In genomic region chr15:100665411-100666218, GRCm38 (mm10) we compare ENCODE assay signal across 14 mouse cellular contexts. TPM values are rescaled to one million over a fixed set of nuclear protein-coding genes. Genes with fewer than 3 reads are reported as not detected.
DNase-seq lines count a peak whose midpoint lies in the region; ATAC-seq and TF ChIP-seq lines count a peak whose summit lies in the region.
"Had no signal": no experiment of that assay in that cellular context is flagged by ENCODE, and none has a peak within 500 bp of the region (broad histone marks: within the 10 kb centered on the region; RNA-seq: fewer than 3 reads in every experiment).

No protein-coding gene starts in this region.

- H3K27ac ChIP-seq in forebrain, postnatal 0 days (ENCODE audit: low read depth, low read length): no peak overlapping the region
- H3K27ac ChIP-seq in forebrain, embryonic 13.5 days: no peak overlapping the region
- H3K27ac ChIP-seq in macrophage: peak overlapping the region; percentile 59
- H3K27ac ChIP-seq: forebrain, embryonic 12.5 days; limb, embryonic 10.5 days had no signal

- TF ChIP-seq CTCF in forebrain, postnatal 0 days (IDR thresholded peaks at IDR 0.05; ENCODE audit: low read depth): no peak

- no peaks in the 10 kb centered on the region for H3K27me3 ChIP-seq in forebrain, postnatal 0 days (ENCODE audit: insufficient read depth, low read length)
- H3K27me3 ChIP-seq in forebrain, embryonic 13.5 days: no peaks in the 10 kb centered on the region
- no peaks in the 10 kb centered on the region for H3K27me3 ChIP-seq in megakaryocyte, embryonic 14.5 days (replicated peaks)

- no peaks in the 10 kb centered on the region for H3K4me1 ChIP-seq in forebrain, postnatal 0 days (ENCODE audit: insufficient read depth)
- H3K4me1 ChIP-seq in forebrain, embryonic 13.5 days: no peaks in the 10 kb centered on the region
- peaks cover 73% of the 10 kb centered on the region for H3K4me1 ChIP-seq in megakaryocyte, embryonic 14.5 days

- no peak overlapping the region for H3K9ac ChIP-seq in forebrain, postnatal 0 days
- no peak overlapping the region for H3K9ac ChIP-seq in forebrain, embryonic 13.5 days
- H3K9ac ChIP-seq: forebrain, embryonic 12.5 days had no signal

- no peaks in the 10 kb centered on the region for H3K9me3 ChIP-seq in forebrain, postnatal 0 days (ENCODE audit: low read length)
- H3K9me3 ChIP-seq in forebrain, embryonic 13.5 days (replicated peaks): no peaks in the 10 kb centered on the region
- no peaks in the 10 kb centered on the region for H3K9me3 ChIP-seq in megakaryocyte, embryonic 14.5 days
- H3K9me3 ChIP-seq: forebrain, embryonic 12.5 days; limb, embryonic 10.5 days had no signal

- DNase-seq in forebrain, postnatal 0 days: peak; percentile 34
- peak; percentile 6 for DNase-seq in brain, embryonic 18.5 days (ENCODE audit: low read depth, low spot score)
- DNase-seq in adrenal gland, postnatal 25 days: no peak
- DNase-seq: adrenal gland, postnatal 14 days; cerebellum, postnatal 10 days; gastrocnemius, postnatal 36 days had no signal

- H3K4me3 ChIP-seq in forebrain, postnatal 0 days (ENCODE audit: low read depth, low read length): no peak overlapping the region
- H3K4me3 ChIP-seq in forebrain, embryonic 13.5 days: no peak overlapping the region
- peak overlapping the region; percentile 91 for H3K4me3 ChIP-seq in megakaryocyte, embryonic 14.5 days (replicated peaks)
- no peak overlapping the region; the same call in 1 of the 2 replicates for H3K4me3 ChIP-seq in macrophage (ENCODE audit: inconsistent target)
- H3K4me3 ChIP-seq: forebrain, embryonic 12.5 days; limb, embryonic 10.5 days; myocyte had no signal

- WGBS in forebrain, postnatal 0 days: 36% methylated on average over 9 of the region's 9 CpGs
- WGBS in forebrain, embryonic 13.5 days: 42% methylated on average over 9 of the region's 9 CpGs
- 27% methylated on average over 9 of the region's 9 CpGs for WGBS in macrophage (ENCODE audit: missing documents)

- peaks cover 84% of the 10 kb centered on the region for H3K79me2 ChIP-seq in macrophage (ENCODE audit: inconsistent target)

- ATAC-seq in forebrain, postnatal 0 days: no peak
- no peak for ATAC-seq in forebrain, embryonic 13.5 days
- ATAC-seq in megakaryocyte, adult 5-6 weeks (ENCODE audit: poor library complexity, severe bottlenecking): no peak
- no peak for ATAC-seq in cerebellum, adult (ENCODE audit: insufficient number of reproducible peaks, low FRiP score, low TSS enrichment)

- H3K36me3 ChIP-seq in forebrain, postnatal 0 days (ENCODE audit: insufficient read depth): no peaks in the 10 kb centered on the region
- no peaks in the 10 kb centered on the region for H3K36me3 ChIP-seq in forebrain, embryonic 13.5 days (ENCODE audit: poor library complexity, severe bottlenecking)
- H3K36me3 ChIP-seq in megakaryocyte, embryonic 14.5 days (replicated peaks; ENCODE audit: low read length): peaks cover 83% of the 10 kb centered on the region
- H3K36me3 ChIP-seq in macrophage (ENCODE audit: inconsistent target): peaks cover 16% of the 10 kb centered on the region; the same call in 1 of the 2 replicates
- H3K36me3 ChIP-seq: forebrain, embryonic 12.5 days; limb, embryonic 10.5 days had no signal

- H3K4me2 ChIP-seq in forebrain, postnatal 0 days (ENCODE audit: low read depth): no peak overlapping the region
- no peak overlapping the region for H3K4me2 ChIP-seq in forebrain, embryonic 13.5 days
- H3K4me2 ChIP-seq: forebrain, embryonic 12.5 days had no signal

RNA-seq across cellular contexts. Expression of gene Bin2, which starts 3.7 kb away (rescaled TPM):
- total RNA-seq in forebrain, postnatal 0 days (2014; rRNA removed): 1.4 and 1.6 TPM in 2 replicates
- 0.58 and 1.4 TPM in 2 replicates for polyA plus RNA-seq in forebrain, postnatal 0 days (2015; fragmentation: Nextera tagmentation; extraction: Ambion mirVana)
- 1.3 and 1.7 TPM in 2 replicates for polyA plus RNA-seq in forebrain, embryonic 13.5 days (2015; fragmentation: Nextera tagmentation; extraction: Ambion mirVana)
- polyA plus RNA-seq in megakaryocyte, embryonic 14.5 days (2012; ENCODE audit: insufficient read depth, low replicate concordance): 2,082 and 2,619 TPM in 2 replicates
- total RNA-seq in megakaryocyte, adult 5-6 weeks (2015): 309 and 324 TPM in 2 replicates
- total RNA-seq in megakaryocyte, adult 5-6 weeks (2017): 275 and 304 TPM in 2 replicates
- 100 to 1,000 TPM in 7 of 26 experiments, 10 to 100 TPM in 15, 1 to 10 TPM in 4; 2.3 to 143 (median 67.4) TPM for total RNA-seq in macrophage (2018; cell fraction: chromatin; rRNA removed)
- 10 to 100 TPM; 22.9 to 67.0 (median 46.1) TPM for total RNA-seq in macrophage (2018; cell fraction: cytosol; rRNA removed)
- 100 to 1,000 TPM in 3 of 26 experiments, 10 to 100 TPM in 21, 1 to 10 TPM in 2; 8.6 to 110 (median 52.7) TPM for total RNA-seq in macrophage (2018; cell fraction: nucleus; rRNA removed)
- 51.1 to 71.1 TPM (median 65.5 TPM) in 3 replicates for polyA plus RNA-seq in macrophage (2018)
- total RNA-seq in adrenal gland, postnatal 25 days (2021): 1.3 and 1.8 TPM in 2 replicates
- polyA plus RNA-seq: myocyte had no signal

RNA-seq across cellular contexts. Expression of gene Cela1, which starts 22.1 kb away (rescaled TPM):
- 0.62 and 5.1 TPM in 2 replicates for total RNA-seq in forebrain, postnatal 0 days (2014; rRNA removed)
- 0.81 and 1.2 TPM in 2 replicates for polyA plus RNA-seq in forebrain, postnatal 0 days (2015; fragmentation: Nextera tagmentation; extraction: Ambion mirVana)
- 0.23 and 1.2 TPM in 2 replicates for polyA plus RNA-seq in forebrain, embryonic 13.5 days (2015; fragmentation: Nextera tagmentation; extraction: Ambion mirVana)
- 12.5 and 23.0 TPM in 2 replicates for polyA plus RNA-seq in megakaryocyte, embryonic 14.5 days (2012; ENCODE audit: insufficient read depth, low replicate concordance)
- total RNA-seq in megakaryocyte, adult 5-6 weeks (2015): 3.5 and 6.2 TPM in 2 replicates
- total RNA-seq in megakaryocyte, adult 5-6 weeks (2017): 1.8 and 4.2 TPM in 2 replicates
- total RNA-seq in macrophage (2018; cell fraction: chromatin; rRNA removed): 10 to 100 TPM in 13 of 26 experiments, 1 to 10 TPM in 12, not detected in 1; 1.1 to 29.7 (median 10.3) TPM
- 10 to 100 TPM; 14.4 to 38.7 (median 22.4) TPM for total RNA-seq in macrophage (2018; cell fraction: cytosol; rRNA removed)
- total RNA-seq in macrophage (2018; cell fraction: nucleus; rRNA removed): 10 to 100 TPM in 15 of 26 experiments, 1 to 10 TPM in 11; 1.5 to 36.4 (median 11.3) TPM
- polyA plus RNA-seq in macrophage (2018): 19.3 to 52.8 TPM (median 22.6 TPM) in 3 replicates
- total RNA-seq in adrenal gland, postnatal 25 days (2021): 58.0 and 58.6 TPM in 2 replicates
- total RNA-seq: gastrocnemius, postnatal 36 days had no signal
- polyA plus RNA-seq: forebrain, embryonic 12.5 days had no signal

RNA-seq across cellular contexts. Expression of gene Smagp, which starts 28.9 kb away (rescaled TPM):
- total RNA-seq in forebrain, postnatal 0 days (2014; rRNA removed): 2.3 and 6.2 TPM in 2 replicates
- polyA plus RNA-seq in forebrain, postnatal 0 days (2015; fragmentation: Nextera tagmentation; extraction: Ambion mirVana): 3.9 TPM in 2 replicates
- 1.7 and 2.1 TPM in 2 replicates for polyA plus RNA-seq in forebrain, embryonic 13.5 days (2015; fragmentation: Nextera tagmentation; extraction: Ambion mirVana)
- 57.2 and 75.5 TPM in 2 replicates for polyA plus RNA-seq in megakaryocyte, embryonic 14.5 days (2012; ENCODE audit: insufficient read depth, low replicate concordance)
- total RNA-seq in megakaryocyte, adult 5-6 weeks (2015): 1.1 and 3.2 TPM in 2 replicates
- 0.51 and 4.5 TPM in 2 replicates for total RNA-seq in megakaryocyte, adult 5-6 weeks (2017)
- 10 to 100 TPM in 7 of 26 experiments, 1 to 10 TPM in 15, not detected in 4; 1.0 to 34.6 (median 4.7) TPM for total RNA-seq in macrophage (2018; cell fraction: chromatin; rRNA removed)
- 100 to 1,000 TPM in 1 of 26 experiments, 10 to 100 TPM in 20, 1 to 10 TPM in 5; 8.0 to 123 (median 38.7) TPM for total RNA-seq in macrophage (2018; cell fraction: cytosol; rRNA removed)
- total RNA-seq in macrophage (2018; cell fraction: nucleus; rRNA removed): 10 to 100 TPM in 13 of 26 experiments, 1 to 10 TPM in 13; 2.4 to 50.5 (median 11.4) TPM
- 54.7 to 86.5 TPM (median 73.9 TPM) in 3 replicates for polyA plus RNA-seq in macrophage (2018)
- total RNA-seq in adrenal gland, postnatal 25 days (2021): 37.9 and 39.0 TPM in 2 replicates

RNA-seq across cellular contexts. Expression of gene Dazap2, which starts 50.5 kb away (rescaled TPM):
- total RNA-seq in forebrain, postnatal 0 days (2014; rRNA removed): 81.9 and 92.3 TPM in 2 replicates
- 162 and 190 TPM in 2 replicates for polyA plus RNA-seq in forebrain, postnatal 0 days (2015; fragmentation: Nextera tagmentation; extraction: Ambion mirVana)
- 190 and 192 TPM in 2 replicates for polyA plus RNA-seq in forebrain, embryonic 13.5 days (2015; fragmentation: Nextera tagmentation; extraction: Ambion mirVana)
- 28.5 and 32.0 TPM in 2 replicates for polyA plus RNA-seq in megakaryocyte, embryonic 14.5 days (2012; ENCODE audit: insufficient read depth, low replicate concordance)
- 576 and 578 TPM in 2 replicates for total RNA-seq in megakaryocyte, adult 5-6 weeks (2015)
- total RNA-seq in megakaryocyte, adult 5-6 weeks (2017): 242 and 284 TPM in 2 replicates
- 10 to 100 TPM; 21.5 to 56.3 (median 37.4) TPM for total RNA-seq in macrophage (2018; cell fraction: chromatin; rRNA removed)
- 100 to 1,000 TPM; 259 to 398 (median 334) TPM for total RNA-seq in macrophage (2018; cell fraction: cytosol; rRNA removed)
- total RNA-seq in macrophage (2018; cell fraction: nucleus; rRNA removed): 100 to 1,000 TPM in 17 of 26 experiments, 10 to 100 TPM in 9; 51.2 to 180 (median 115) TPM
- polyA plus RNA-seq in macrophage (2018): 368 to 447 TPM (median 386 TPM) in 3 replicates
- 234 and 249 TPM in 2 replicates for total RNA-seq in adrenal gland, postnatal 25 days (2021)

Comparison
In these comparisons a context has a peak if more than half of its experiments do, and no peak if none do; other contexts are left out.
1. RNA of gene Bin2, which starts 3.7 kb away (polyA plus RNA-seq): 2,082 to 2,619 TPM in megakaryocyte, embryonic 14.5 days; 51.1 to 71.1 TPM in macrophage, 1.3 to 1.7 TPM in forebrain, embryonic 13.5 days and 0.58 to 1.4 TPM in forebrain, postnatal 0 days; every median in the first group is over 10 times any median in the second.
2. RNA of gene Smagp, which starts 28.9 kb away (polyA plus RNA-seq): 54.7 to 86.5 TPM in macrophage and 57.2 to 75.5 TPM in megakaryocyte, embryonic 14.5 days; 3.9 TPM in forebrain, postnatal 0 days and 1.7 to 2.1 TPM in forebrain, embryonic 13.5 days; every median in the first group is over 10 times any median in the second.